Mouse (Mus musculus) myocyte (in vitro differentiated cells): ENCODE data around the gene Tuba3a.

ENCODE experiments used
- CEBPB ChIP-seq: IDR thresholded peaks from 2 replicates; pipeline ENCODE4 v1.6.1; 2011; ENCODE audit warnings: mild to moderate bottlenecking, moderate library complexity; ENCODE audit not compliant: poor library complexity, insufficient read depth, severe bottlenecking
- E2F4 ChIP-seq: IDR thresholded peaks from one replicate; pipeline ENCODE4 v1.6.1; 2011; ENCODE audit warnings: mild to moderate bottlenecking, control low read depth, moderate library complexity; ENCODE audit not compliant: insufficient read depth
- MYOD1 ChIP-seq, 3 experiments: IDR thresholded peaks; one replicate each; pipeline ENCODE4 v1.6.1; 2011; ENCODE audit warnings: control low read depth in 2 of 3, low read depth in 2 of 3, mild to moderate bottlenecking in 2 of 3, moderate library complexity in 1 of 3; ENCODE audit not compliant: insufficient read length in 2 of 3, control insufficient read depth in 1 of 3
- POLR2A ChIP-seq: IDR thresholded peaks from one replicate; pipeline ENCODE4 v1.6.1; 2011; ENCODE audit warnings: low read depth, mild to moderate bottlenecking, control low read depth, moderate library complexity; ENCODE audit not compliant: insufficient read length
- TCF12 ChIP-seq: IDR thresholded peaks from one replicate; pipeline ENCODE4 v1.6.1; 2011; ENCODE audit warnings: mild to moderate bottlenecking, control low read depth; ENCODE audit not compliant: poor library complexity, insufficient read depth, severe bottlenecking
- TCF3 ChIP-seq: IDR thresholded peaks from one replicate; pipeline ENCODE4 v1.6.1; 2011; ENCODE audit warnings: low read depth, control low read depth; ENCODE audit not compliant: insufficient read length

DNA sequence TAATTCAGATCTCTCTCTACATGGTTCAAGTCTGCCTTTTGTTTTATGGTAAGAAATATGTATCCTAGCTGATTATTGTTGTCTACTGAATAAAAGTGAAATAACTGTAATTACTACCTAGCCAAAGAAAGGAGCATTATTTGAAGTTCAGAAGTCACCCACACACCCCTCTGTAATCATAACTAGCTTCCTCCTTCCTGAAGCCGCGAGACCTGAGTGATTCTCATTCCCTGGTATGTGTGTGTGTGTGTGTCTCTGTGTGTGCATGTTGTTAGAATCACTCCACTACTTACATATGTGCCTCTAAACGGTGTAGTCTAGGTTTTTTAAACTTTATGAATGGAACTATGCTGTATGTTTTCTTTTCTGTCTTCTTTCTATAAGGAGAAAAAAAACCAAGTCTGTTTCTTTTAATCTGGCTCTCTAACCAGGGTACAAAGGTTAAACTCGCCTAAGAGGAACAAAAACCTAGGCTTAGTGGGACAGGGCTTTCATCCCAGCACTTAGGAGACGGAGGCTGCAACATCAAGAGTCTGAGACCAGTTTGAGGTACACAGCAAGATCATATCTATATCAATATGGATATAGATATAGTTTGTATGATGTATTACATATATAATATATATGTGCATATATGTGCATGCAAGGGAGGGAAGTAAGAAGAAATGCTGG, 11.4 kb upstream of the Tuba3a start:
- no peak for TF ChIP-seq TCF3
- no peak for TF ChIP-seq POLR2A
- TF ChIP-seq E2F4, result no peak
- no peak for TF ChIP-seq MYOD1 (IDR thresholded peaks at IDR 0.05; ENCODE audit: control insufficient read depth in 1 of 3, insufficient read length in 2 of 3, low read depth in 2 of 3)
- no peak for TF ChIP-seq TCF12
- no peak for TF ChIP-seq CEBPB
